Mouse (Mus musculus) natural killer cell, adult 2 months (primary cell): ENCODE measurements around the gene Jun.

Experiments
- DNase-seq, 2 experiments: peaks; one replicate each; pipeline ENCODE4 v3.0.0; 2022; ENCODE audit warnings: low spot score in 2 of 2

Gene Jun

DNA sequence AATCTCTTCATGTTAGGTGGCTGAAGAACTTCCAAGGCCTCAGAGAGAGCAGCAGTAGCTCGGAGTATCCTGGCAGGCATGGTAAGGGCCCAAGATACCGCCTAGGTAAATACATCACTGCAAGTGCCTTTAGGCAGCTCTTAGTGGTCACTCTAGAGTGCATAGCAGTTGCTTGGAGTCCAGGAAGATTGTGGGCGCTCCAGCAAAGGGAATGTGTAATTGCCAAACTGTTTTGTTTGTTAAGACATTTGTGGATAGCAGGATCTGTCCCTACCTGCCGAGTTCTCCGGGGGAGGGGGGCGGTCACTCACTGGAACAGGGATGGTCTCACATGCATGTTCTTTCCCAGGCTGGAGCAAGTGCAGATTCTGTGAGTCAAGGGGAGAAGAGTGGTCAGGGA is 22.3 kb upstream of the Jun start:
- no peak for DNase-seq

DNA sequence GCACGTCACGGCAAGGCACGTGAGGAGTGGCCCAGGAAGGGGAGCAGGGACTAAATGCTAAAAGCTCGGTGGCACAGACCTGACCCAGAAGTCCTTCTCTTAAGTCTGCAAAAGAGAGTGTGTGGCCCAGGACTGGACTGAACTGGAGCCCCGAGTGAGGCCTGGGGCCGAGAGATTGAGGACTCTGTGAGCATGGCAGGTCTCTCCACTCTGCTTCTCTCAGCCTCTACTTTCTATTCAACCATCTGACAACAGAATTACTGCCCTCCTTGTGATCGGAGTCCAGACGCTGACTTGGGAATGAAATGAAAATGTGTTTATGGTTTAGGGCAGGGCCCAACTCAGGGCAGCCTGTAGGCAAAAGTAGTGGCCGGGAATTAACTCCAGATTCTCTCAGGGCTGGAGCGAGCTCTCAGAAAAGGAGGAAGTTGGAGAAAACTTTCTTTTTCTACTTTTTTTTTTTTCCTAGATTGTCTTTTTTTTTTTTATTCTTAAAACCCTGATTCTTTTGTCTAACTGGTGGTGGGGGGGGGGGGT is 21.3 kb upstream of the Jun start:
- DNase-seq: no peak

DNA sequence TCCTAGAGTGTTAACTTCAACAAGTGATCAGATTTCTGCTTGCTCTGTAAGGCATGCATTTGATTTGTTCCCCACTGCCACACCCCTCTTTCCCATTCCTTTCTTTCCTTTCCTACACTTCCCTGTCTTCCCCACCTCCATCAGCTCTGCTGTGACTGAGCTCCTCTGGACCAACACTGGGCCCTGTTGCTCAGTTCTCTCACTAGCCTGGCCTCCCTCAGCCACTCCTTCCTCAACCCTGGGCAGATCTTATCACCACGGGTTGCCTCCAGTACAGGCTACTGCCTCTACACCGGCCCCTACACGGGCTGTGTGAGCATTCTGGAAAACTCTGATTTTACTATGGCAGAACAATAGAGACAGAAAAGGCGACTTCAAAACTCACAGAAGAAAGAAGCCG is 18.4 kb upstream of the Jun start:
- no peak for DNase-seq

DNA sequence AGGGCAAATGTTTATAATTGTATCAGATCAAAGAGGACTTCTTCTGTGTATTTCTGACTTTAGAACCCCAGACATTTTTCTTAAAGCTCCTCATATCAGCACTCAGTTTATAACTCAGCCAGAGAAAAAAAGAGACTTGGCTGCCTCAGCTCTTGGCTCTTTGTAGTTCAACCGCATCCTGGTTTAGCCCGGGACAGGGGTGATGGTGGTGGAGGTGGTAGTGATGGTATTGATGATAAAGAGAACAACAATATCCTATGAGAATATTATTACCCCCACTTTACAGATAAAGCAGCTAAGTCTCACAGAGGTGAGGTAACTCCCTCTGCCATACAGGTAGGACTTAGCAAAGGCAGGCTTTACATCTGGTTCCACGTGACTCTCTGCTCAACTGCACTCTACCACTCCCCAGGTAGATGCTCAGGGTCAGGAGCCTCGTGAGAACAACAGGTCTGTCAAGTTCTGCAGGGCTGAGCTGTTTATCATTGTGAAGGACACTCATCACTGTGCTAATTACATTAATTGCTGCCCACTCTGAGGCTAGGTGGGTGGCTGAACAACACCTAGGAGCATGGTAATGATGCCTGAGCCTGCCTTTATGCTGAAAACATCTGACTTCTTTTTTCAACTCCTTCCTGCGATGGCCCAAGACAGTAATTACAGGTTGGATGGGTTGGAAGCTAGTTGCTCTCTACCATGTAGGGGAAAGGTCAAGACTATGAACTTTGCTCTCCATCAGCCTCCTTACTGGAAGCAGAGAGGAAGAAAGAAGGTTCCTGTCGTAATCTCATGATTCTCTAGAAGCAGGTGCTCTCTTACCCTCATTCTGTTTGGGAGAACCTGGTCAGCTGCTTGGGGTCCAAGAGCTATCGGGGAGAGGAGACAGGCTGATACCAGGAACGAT is 16.3 kb upstream of the Jun start:
- DNase-seq: no peak

DNA sequence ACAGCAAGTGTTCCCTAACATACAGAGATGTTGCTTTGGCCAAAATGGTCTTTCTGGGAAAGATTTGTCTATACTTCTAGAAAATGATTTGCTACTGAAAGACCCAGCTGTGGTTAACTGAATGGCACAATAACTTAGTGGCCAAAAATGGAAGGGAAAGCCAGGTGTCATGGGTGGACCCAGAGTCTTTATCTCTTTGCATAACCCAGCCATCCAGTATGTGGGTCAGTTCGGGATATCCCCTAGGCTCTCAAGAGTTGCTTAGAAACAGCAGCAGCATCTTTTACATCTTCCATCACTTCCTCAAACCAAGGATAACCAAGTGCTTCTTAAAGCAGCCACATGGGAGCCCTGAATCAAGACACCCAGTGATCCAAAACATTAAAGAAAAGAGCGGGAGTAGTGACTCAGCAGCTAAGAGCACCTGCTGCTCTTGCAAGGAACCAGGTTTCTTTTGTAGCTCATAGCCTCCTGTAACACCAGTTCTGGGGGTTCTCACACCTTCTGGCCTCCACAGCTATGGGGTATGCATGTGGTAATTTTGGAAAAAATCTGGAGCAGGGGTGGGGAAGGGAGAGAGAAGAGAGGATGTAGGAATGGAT is 11.7 kb upstream of the Jun start:
- no peak for DNase-seq

DNA sequence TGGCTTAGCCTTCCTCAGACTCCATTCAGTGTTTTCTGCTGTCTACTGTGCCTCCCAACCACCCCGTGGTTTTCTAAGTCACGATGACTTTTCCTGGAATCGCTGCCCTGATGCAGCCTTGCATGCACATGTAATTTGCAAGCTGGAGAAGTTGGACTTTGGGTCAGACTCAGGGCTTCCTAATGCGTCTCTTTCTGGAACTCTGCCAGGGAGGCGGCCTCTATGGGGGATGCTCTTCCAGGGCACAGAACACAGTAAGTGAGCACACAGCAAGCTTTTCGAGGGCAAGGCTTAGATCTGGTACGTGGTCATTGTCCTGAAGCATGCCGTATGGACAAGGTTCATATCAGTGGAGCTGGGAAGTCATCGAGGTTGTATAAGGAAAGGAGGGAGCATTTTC is 10.9 kb upstream of the Jun start:
- DNase-seq: no peak

DNA sequence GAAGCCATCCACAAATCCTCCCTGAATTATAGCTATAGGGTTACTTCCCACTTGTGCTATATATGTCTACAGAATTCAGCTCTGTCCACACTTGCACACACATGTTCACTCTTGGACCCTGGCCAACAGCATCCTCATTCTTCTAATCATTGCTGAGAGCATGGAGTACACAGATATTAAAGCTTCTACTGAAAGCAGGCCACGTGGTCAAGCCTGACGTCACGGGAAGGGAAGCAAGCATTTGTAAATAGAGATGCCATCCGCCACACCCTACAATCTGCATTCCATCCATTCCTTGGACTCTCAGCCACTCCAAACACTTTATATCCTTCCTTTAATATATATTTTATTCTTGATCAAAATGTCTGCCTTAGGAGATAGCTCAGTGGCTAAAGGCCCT is 5.2 kb upstream of the Jun start:
- DNase-seq: no peak

DNA sequence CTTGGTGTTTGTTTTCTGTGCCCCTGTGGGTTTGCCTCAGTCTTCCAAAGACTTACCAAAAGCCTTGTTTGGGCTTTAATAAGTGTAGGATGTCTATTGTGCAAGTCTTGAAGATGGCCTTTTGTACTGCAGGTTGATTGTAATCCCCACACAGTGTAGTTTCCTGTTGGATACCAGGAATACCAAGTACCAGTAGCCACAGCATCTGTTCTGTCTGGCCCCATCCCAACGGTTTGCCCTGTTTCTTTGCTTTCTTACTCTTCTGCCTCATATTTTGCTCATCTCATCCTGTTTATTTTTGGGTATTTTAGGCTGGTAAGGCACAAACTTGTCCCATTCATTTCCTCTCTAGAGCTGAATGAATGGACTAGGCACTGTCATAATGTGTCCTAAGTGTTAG is 3.3 kb upstream of the Jun start:
- DNase-seq: no peak

DNA sequence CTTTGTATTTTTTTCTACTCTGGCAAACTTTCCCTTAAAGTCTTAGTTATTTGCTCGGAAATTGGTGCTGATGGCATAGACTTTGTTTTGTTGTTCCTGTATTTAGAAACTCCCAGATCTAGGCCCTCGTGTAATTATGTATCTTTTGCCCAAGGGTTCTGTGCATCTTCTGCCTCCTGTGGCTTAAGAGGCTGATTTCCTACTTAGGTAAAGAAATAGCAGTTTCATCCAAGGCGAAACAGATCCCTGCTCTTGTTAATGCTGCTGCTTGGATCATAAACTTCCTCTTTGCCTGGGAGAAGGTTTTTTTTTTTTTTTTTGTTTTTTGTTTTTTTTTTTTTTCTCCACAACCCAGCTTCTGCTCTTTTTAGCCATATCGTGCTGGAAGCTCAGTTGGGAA is 2.3 kb upstream of the Jun start:
- no peak for DNase-seq

DNA sequence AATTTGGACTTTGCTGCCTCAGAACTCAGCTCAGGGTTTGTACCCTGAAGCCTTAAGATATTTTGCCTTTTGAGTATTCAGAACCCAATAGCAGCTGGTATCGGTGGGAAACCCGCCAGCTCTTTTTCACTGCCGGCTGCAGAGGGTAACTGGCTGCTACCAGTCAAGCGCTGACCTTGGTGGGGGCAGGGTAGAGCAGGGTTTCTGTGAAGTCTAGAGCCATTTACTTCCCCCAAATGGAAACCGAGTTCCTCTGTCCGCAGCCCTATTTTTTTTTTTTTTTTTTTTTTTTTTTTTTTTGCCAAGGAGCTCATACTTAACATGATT is 1.7 kb upstream of the Jun start:
- DNase-seq: peak in 1 of 2 experiments; percentile 12

DNA sequence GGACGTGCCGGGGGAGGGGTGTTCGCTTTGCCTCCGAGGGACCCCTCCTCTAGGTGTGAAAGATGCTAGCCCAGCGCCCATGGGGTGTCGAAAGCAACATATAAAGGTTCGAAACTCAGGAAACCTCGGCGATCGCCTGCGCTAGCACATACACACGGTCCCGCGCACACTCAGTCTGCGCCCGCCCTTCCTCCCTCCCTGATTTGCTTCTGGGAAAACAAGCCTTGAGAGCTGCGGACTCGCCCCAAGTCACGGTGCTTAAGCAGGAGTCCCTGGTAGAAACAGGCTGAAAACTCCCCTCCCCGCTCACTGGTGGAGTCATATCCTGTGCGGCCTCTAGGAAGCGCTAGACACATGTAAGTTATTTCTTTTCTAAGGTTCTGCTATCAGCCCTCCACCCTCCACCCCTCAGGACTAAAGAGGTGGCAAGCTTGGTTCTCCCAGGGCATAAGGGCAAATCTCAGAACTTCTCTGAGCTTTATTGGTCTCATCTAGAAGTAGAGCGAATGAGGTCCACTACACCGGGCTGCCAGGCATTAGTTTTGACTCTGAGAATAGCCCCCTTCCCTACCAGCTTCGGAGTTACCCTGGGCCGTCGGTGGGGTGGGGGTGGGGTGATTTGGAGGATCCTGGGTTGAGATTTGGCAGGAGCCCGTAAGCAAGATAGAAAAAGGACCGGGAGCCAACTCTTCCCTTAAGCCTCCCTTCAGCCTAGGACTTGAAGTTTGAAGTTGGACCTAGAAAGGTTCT is 1.2 kb upstream of the Jun start:
- peak; percentile 86 to 91 for DNase-seq

DNA sequence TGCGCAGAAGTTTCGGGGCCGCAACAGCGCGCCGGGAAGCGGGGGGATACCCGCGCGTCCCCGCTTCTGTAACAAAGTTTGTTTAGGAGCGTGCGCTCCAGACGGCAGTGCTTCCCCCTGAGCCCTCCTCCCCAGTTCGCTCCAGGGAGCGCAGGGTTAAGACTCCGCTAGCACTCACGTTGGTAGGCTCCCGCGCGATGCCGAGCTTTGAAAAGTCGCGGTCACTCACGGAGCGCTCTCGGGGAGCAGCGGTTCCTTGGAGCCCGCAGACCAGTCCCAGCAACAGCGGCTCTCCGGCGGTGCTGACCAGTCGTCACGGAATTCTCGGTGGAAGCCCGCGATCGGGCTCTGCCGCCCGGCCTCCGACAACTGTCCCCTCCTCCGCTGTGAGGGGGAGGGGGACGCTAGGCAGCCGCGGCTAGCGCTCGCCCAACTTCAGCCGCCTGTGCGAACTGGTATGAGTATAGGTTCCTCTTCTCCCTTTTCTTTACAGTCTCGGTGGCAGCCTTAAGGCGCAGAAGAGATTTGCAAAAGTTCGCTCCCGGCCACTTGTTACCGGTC is 631 bp downstream of the Jun start:
- peak in 1 of 2 experiments; percentile 4 for DNase-seq

DNA sequence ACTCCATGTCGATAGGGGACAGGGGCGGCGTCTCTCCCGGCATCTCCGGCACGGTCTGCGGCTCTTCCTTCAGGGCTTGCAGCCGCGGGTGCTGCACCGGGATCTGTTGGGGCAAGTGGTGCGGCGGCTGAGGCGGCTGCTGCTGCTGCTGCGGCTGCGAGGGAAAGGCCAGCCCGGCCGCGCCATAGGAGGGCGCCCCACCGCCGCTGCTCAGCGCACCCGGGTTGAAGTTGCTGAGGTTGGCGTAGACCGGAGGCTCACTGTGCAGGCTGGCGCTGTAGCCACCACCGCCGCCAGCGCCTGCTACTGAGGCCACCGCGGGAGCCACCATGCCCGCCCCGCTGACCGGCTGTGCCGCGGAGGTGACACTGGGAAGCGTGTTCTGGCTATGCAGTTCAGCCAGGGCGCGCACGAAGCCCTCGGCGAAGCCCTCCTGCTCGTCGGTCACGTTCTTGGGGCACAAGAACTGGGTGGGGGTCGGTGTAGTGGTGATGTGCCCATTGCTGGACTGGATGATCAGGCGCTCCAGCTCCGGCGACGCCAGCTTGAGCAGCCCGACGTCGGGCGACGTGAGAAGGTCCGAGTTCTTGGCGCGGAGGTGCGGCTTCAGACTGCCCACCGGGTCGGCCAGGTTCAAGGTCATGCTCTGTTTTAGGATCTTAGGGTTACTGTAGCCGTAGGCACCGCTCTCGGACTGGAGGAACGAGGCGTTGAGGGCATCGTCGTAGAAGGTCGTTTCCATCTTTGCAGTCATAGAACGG is 1.3 kb downstream of the Jun start:
- DNase-seq: peak; percentile 49 to 64

DNA sequence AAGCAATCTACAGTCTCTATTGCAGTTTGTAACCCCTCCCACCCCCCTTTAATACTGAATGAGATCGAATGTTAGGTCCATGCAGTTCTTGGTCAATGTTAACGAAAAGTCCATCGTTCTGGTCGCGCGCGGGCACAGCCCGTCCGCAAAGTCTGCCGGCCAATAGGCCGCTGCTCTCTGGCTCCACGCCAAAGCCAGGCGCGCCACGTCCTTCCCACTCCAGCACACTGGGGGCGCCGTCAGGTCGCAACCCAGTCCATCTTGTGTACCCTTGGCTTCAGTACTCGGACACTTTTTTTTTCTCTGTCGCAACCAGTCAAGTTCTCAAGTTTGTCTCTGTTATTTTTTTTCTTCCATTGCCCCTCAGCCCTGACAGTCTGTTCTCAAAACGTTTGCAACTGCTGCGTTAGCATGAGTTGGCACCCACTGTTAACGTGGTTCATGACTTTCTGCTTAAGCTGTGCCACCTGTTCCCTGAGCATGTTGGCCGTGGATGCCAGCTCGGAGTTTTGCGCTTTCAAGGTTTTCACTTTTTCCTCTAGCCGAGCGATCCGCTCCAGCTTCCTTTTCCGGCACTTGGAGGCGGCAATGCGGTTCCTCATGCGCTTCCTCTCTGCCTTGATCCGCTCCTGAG is 2.0 kb downstream of the Jun start:
- peak; percentile 63 to 67 for DNase-seq

DNA sequence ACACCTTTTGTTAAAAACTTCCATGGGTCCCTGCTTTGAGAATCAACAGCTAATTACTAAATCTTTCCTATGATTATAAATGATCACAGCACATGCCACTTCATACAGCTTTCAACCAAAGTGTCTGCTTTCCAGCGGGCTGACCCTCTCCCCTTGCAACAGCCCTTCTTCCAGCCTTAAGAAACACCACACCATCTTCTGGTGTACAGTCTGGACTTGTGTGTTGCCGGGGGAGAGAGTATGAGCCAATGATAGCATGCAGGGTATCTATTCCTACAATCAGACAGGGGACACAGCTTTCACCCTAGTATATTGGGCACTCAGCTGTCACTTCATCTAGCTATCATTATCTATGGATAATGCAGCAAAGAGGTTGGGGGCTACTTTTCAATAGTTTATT is 2.9 kb downstream of the Jun start:
- peak; percentile 30 to 34 for DNase-seq

DNA sequence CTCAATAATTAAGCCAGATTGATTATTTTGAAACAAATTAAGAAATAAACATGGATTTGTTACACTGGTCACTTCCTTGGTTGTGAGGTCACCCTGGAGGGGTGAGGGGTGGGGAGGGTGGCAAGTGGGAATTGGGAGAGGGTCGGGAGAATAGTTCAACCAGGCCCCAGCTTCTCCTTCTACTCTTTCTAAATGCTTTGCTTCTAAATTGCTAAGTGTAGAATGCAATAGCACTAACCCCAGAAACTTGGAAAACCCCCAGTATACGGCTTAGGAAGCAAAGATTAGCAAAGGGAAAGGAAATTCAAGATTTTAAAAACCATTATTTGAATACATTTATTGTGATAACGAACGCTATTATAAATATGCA is 3.3 kb downstream of the Jun start:
- peak in 1 of 2 experiments; percentile 8 for DNase-seq

DNA sequence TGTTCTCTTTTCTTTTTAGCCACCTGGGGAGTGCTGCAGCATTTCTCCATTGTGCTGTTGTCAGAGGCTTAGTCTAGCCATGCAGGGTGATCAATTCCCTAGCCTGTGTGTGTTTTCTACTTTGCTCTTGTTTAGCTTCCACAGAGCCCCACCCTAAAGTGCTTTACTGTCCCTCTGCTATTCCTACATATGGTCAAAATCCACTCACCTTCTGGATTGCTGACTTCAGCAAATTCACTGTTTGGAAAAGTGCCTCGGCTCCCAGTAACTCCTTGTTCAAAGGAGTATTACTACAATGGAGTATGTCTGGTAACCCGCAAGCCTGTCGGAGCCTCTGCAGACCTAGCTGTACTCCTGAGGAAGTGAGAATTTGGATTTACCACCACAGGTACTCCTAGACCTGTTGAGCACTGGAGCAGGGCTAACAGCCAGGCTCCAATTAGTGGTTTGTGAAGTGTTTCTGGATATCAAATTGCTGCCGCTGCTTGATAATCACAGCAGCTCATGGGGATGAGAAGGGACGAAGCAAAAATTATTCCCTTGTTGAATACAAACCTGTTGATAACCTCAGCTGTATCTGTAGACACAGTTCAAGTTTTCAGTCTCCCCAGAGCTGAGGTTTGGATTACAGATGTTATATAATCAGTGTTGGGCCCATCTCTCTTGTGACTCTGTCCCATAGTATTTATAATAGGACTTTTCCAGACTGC is 3.8 kb downstream of the Jun start:
- peak; percentile 2 to 29 for DNase-seq

DNA sequence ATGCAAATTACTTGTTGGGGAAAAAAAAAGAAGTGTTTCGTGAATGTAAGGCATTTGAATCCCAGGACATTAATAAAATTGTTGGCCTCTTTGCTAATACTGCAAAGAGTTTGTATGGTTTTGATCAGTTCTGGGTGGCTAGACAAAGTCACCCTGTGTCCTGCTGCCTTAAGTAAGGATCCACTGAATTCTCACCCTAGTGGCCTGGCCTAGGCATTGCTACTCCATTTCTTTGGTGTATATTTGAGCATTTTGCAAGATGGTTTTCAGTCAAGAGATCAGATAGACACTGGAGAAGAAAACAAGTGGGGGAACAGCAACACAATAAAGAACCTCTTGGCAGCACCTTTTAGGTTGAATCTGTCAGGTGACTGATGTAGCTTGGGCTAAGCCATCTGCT is 6.9 kb downstream of the Jun start:
- peak in 1 of 2 experiments; percentile 5 for DNase-seq

DNA sequence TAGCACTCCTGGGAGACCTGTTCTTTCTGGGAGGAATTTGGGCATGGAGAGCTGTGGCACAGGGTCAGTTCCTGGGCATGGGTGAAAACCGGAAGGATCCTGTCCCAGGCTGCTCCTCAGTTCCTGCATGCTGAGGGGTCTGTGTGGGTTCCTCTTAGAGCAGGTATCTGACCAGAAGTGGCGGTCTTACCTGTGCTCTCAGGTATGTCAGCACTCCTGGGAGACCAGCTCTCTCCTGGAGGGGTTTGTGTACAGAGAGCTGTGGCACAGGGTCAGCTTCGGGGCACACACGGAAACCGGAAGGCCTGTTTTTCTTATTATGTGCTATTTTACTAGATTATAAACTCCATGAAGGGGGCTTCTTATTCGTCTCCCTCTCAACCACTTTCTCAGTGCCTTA is 7.3 kb downstream of the Jun start:
- no peak for DNase-seq

DNA sequence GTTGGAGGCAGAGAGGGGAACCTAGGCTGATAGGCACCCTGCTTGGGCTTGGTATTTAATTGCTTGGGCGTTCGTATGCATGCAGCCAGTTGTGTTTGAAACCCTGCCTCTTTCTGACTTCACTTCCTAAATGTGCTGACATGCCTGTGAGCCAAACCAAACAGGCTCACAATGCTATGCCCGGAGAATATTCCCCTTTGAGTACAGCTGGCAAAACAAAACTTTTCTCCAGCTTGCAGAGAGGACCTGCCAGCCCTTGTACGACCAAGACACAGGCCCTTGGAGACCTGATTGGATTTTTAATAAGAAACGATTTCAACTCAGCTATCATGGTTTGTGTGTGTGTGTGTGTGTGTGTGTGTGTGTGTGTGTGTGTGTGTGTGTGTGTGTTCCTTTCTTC is 14.0 kb downstream of the Jun start:
- DNase-seq: no peak
